Mouse (Mus musculus): ENCODE results near the gene Zfp263.

DNA sequence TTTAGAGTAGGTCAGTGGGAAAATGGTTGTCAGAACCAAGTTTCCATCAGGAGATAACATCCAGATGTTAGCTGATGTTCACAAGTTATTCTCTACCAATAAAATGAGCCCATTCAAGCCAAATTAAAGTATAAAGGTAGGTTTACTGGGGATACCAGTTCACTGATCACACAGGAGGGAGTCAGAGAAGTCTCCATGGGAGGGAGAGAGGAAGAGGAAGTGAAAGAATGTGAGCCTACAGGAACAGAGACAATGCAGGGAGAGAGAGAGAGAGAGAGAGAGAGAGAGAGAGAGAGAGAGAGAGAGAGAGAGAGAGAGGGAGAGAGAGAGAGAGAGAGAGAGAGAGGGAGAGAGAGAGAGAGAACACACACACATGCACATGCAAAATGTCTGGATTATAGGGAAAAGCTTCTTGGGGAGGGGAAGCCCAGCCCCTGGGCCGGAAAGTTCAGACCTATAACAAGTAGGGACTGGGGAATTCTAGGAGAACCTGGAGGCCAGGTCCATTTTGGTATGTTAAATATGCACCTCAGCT, 10.6 kb upstream of the Zfp263 start:
- TF ChIP-seq POLR2AphosphoS2 (IDR thresholded peaks at IDR 0.05; ENCODE audit: insufficient read length, low read depth) (no peak), TCF3 (IDR thresholded peaks at IDR 0.05; ENCODE audit: insufficient read length, low read depth) (no peak), CEBPB (IDR thresholded peaks at IDR 0.05; ENCODE audit: insufficient read depth, poor library complexity, severe bottlenecking) (no peak), MYOG (IDR thresholded peaks at IDR 0.05; ENCODE audit: control insufficient read depth in 1 of 3, insufficient read depth in 1 of 3, insufficient read length in 2 of 3, low read depth in 2 of 3) (no peak), E2F4 (IDR thresholded peaks at IDR 0.05; ENCODE audit: insufficient read depth) (no peak), TCF12 (IDR thresholded peaks at IDR 0.05; ENCODE audit: insufficient read depth, poor library complexity, severe bottlenecking) (no peak), POLR2A (IDR thresholded peaks at IDR 0.05; ENCODE audit: insufficient read length, low read depth) (no peak), USF1 (IDR thresholded peaks at IDR 0.05; ENCODE audit: low read depth) (no peak), MYOD1 (IDR thresholded peaks at IDR 0.05; ENCODE audit: control insufficient read depth in 1 of 3, insufficient read length in 2 of 3, low read depth in 2 of 3) (no peak), MAX (IDR thresholded peaks at IDR 0.05; ENCODE audit: low read depth) (no peak)
